Mouse (Mus musculus) MEL (cell line): ENCODE results near the gene Cckar. TPM values are rescaled to one million over a fixed set of nuclear protein-coding genes. Genes with fewer than 3 reads are reported as not detected.

Source experiments
- DNase-seq: peaks from one replicate; pipeline ENCODE4 v3.0.0; 2011; ENCODE audit warnings: low read depth, low spot score
- H3K27ac ChIP-seq: 2 replicates; pipeline ENCODE4 v1.5.1; 2012; ENCODE audit warnings: low read depth, mild to moderate bottlenecking, control low read depth, low read length, moderate library complexity; ENCODE audit not compliant: control insufficient read depth
- H3K27me3 ChIP-seq, 2 experiments: fragments of 150-350 bp in 1 of 2; sonication (generic) in 1 of 2; 2 replicates each; pipeline ENCODE4 v1.6.1; 2012; ENCODE audit warnings: low read length in 2 of 2, mild to moderate bottlenecking in 2 of 2, improper control_type of control experiment in 1 of 2, moderate library complexity in 1 of 2; ENCODE audit not compliant: insufficient read depth in 2 of 2, control insufficient read depth in 1 of 2
- H3K36me3 ChIP-seq, 2 experiments: 2 replicates each; pipeline ENCODE4 v1.6.1; 2012 to 2014; ENCODE audit warnings: low read length in 2 of 2, improper control_type of control experiment in 1 of 2, inconsistent platforms in 1 of 2, mild to moderate bottlenecking in 1 of 2; ENCODE audit not compliant: insufficient read depth in 2 of 2, control insufficient read depth in 1 of 2
- H3K4me1 ChIP-seq, 2 experiments: fragments of 150-350 bp in 1 of 2; sonication (generic) in 1 of 2; 2 replicates each; pipeline ENCODE4 v1.6.1; 2012; ENCODE audit warnings: low read length in 2 of 2, improper control_type of control experiment in 1 of 2, mild to moderate bottlenecking in 1 of 2; ENCODE audit not compliant: insufficient read depth in 2 of 2, control insufficient read depth in 1 of 2
- H3K4me3 ChIP-seq, 2 experiments: fragments of 150-350 bp in 1 of 2; sonication (generic) in 1 of 2; 2 replicates each; pipeline ENCODE4 v1.5.1; 2012; ENCODE audit warnings: low read depth in 2 of 2, low read length in 2 of 2, mild to moderate bottlenecking in 2 of 2, moderate library complexity in 2 of 2, control low read depth in 1 of 2, improper control_type of control experiment in 1 of 2; ENCODE audit not compliant: control insufficient read depth in 1 of 2, insufficient read depth in 1 of 2
- H3K79me2 ChIP-seq: 2 replicates; pipeline ENCODE4 v1.6.1; 2012; ENCODE audit warnings: mild to moderate bottlenecking, low read length, moderate library complexity; ENCODE audit not compliant: control insufficient read depth, poor library complexity, insufficient read depth
- H3K9ac ChIP-seq: 2 replicates; pipeline ENCODE4 v1.6.1; 2012; ENCODE audit warnings: low read depth, mild to moderate bottlenecking, control low read depth, low read length, moderate library complexity; ENCODE audit not compliant: control insufficient read depth, poor library complexity, severe bottlenecking
- H3K9me3 ChIP-seq: fragments of 150-350 bp; sonication (generic); replicated peaks from 2 replicates; pipeline ENCODE4 v1.6.1; 2012; ENCODE audit warnings: mild to moderate bottlenecking, low read length, improper control_type of control experiment, moderate library complexity; ENCODE audit not compliant: insufficient read depth
- BHLHE40 ChIP-seq: IDR thresholded peaks from 2 replicates; pipeline ENCODE4 v1.6.1; 2012; ENCODE audit warnings: low read depth, mild to moderate bottlenecking, inconsistent platforms, low read length, improper control_type of control experiment, borderline replicate concordance
- CHD1 ChIP-seq: IDR thresholded peaks from 2 replicates; pipeline ENCODE4 v1.6.1; 2012; ENCODE audit warnings: low read depth, mild to moderate bottlenecking, inconsistent platforms, low read length, improper control_type of control experiment
- CTCF ChIP-seq, 3 experiments: IDR thresholded peaks in 2 of 3; conservative IDR thresholded peaks in 1 of 3; 2 replicates each; pipeline ENCODE4 v1.5.1; 2011 to 2012; ENCODE audit warnings: low read length in 3 of 3, low read depth in 2 of 3, mild to moderate bottlenecking in 2 of 3, improper control_type of control experiment in 1 of 3, inconsistent platforms in 1 of 3, mixed read lengths in 1 of 3, moderate library complexity in 1 of 3; ENCODE audit not compliant: control insufficient read depth in 1 of 3, insufficient read depth in 1 of 3, poor library complexity in 1 of 3, severe bottlenecking in 1 of 3
- E2F4 ChIP-seq: IDR thresholded peaks from 2 replicates; pipeline ENCODE4 v1.6.1; 2011; ENCODE audit warnings: low read depth, low read length, improper control_type of control experiment, borderline replicate concordance
- ELF1 ChIP-seq: IDR thresholded peaks from 2 replicates; pipeline ENCODE4 v1.6.1; 2014; ENCODE audit warnings: low read depth, mild to moderate bottlenecking, inconsistent platforms, low read length, improper control_type of control experiment, moderate library complexity
- EP300 ChIP-seq, 2 experiments: IDR thresholded peaks; 2 replicates each; pipeline ENCODE4 v1.6.1; 2011; ENCODE audit warnings: improper control_type of control experiment in 2 of 2, low read length in 2 of 2, low read depth in 1 of 2, mild to moderate bottlenecking in 1 of 2
- ETS1 ChIP-seq: IDR thresholded peaks from 2 replicates; pipeline ENCODE4 v1.6.1; 2012; ENCODE audit warnings: low read depth, mild to moderate bottlenecking, inconsistent platforms, low read length, improper control_type of control experiment, moderate library complexity
- GABPA ChIP-seq: IDR thresholded peaks from 2 replicates; pipeline ENCODE4 v1.6.1; 2012; ENCODE audit warnings: low read depth, mild to moderate bottlenecking, inconsistent platforms, low read length, improper control_type of control experiment, moderate library complexity
- HCFC1 ChIP-seq: IDR thresholded peaks from 2 replicates; pipeline ENCODE4 v1.6.1; 2012; ENCODE audit warnings: low read depth, mild to moderate bottlenecking, inconsistent platforms, low read length, improper control_type of control experiment, moderate library complexity
- JUND ChIP-seq: IDR thresholded peaks from 2 replicates; pipeline ENCODE4 v1.6.1; 2011; ENCODE audit warnings: low read depth, mild to moderate bottlenecking, improper control_type of control experiment, low read length
- KAT2A ChIP-seq: conservative IDR thresholded peaks from 2 replicates; pipeline ENCODE4 v1.6.1; 2012; ENCODE audit warnings: low read depth, low read length, improper control_type of control experiment, inconsistent platforms
- MAFK ChIP-seq: IDR thresholded peaks from 2 replicates; pipeline ENCODE4 v1.6.1; 2011; ENCODE audit warnings: low read depth, mild to moderate bottlenecking, low read length, improper control_type of control experiment, borderline replicate concordance
- MAX ChIP-seq: IDR thresholded peaks from 2 replicates; pipeline ENCODE4 v1.6.1; 2011; ENCODE audit warnings: low read length, improper control_type of control experiment
- MAZ ChIP-seq: IDR thresholded peaks from 2 replicates; pipeline ENCODE4 v1.6.1; 2012; ENCODE audit warnings: low read depth, mild to moderate bottlenecking, inconsistent platforms, low read length, improper control_type of control experiment
- MXI1 ChIP-seq: IDR thresholded peaks from 2 replicates; pipeline ENCODE4 v1.6.1; 2011; ENCODE audit warnings: mild to moderate bottlenecking, low read depth, low read length, improper control_type of control experiment
- MYB ChIP-seq: IDR thresholded peaks from 2 replicates; pipeline ENCODE4 v1.6.1; 2011; ENCODE audit warnings: mild to moderate bottlenecking, low read depth, low read length, improper control_type of control experiment
- NELFE ChIP-seq: IDR thresholded peaks from 2 replicates; pipeline ENCODE4 v1.6.1; 2011; ENCODE audit warnings: low read depth, low read length, improper control_type of control experiment
- NRF1 ChIP-seq: IDR thresholded peaks from 2 replicates; pipeline ENCODE4 v1.6.1; 2014; ENCODE audit warnings: low read depth, mild to moderate bottlenecking, inconsistent platforms, low read length, improper control_type of control experiment, moderate library complexity; ENCODE audit not compliant: poor library complexity, insufficient read depth, severe bottlenecking
- POLR2A ChIP-seq, 2 experiments: IDR thresholded peaks; 2 replicates each; pipeline ENCODE4 v1.6.1; 2011 to 2012; ENCODE audit warnings: low read length in 2 of 2, mild to moderate bottlenecking in 2 of 2, control low read depth in 1 of 2, improper control_type of control experiment in 1 of 2, low read depth in 1 of 2, moderate library complexity in 1 of 2; ENCODE audit not compliant: control insufficient read depth in 1 of 2, insufficient read depth in 1 of 2, poor library complexity in 1 of 2
- POLR2AphosphoS2 ChIP-seq: IDR thresholded peaks from 2 replicates; pipeline ENCODE4 v1.6.1; 2011; ENCODE audit warnings: low read length, improper control_type of control experiment
- RAD21 ChIP-seq: IDR thresholded peaks from 2 replicates; pipeline ENCODE4 v1.6.1; 2011; ENCODE audit warnings: mild to moderate bottlenecking, low read depth, low read length, improper control_type of control experiment
- SIN3A ChIP-seq: IDR thresholded peaks from 2 replicates; pipeline ENCODE4 v1.6.1; 2012; ENCODE audit warnings: low read length, improper control_type of control experiment, inconsistent platforms
- SMC3 ChIP-seq: IDR thresholded peaks from 2 replicates; pipeline ENCODE4 v1.6.1; 2011; ENCODE audit warnings: low read depth, low read length, improper control_type of control experiment
- TAL1 ChIP-seq: IDR thresholded peaks from 2 replicates; pipeline ENCODE4 v1.6.1; 2012; ENCODE audit warnings: mild to moderate bottlenecking, inconsistent platforms, low read length, moderate library complexity, mixed read lengths
- TBP ChIP-seq: IDR thresholded peaks from 2 replicates; pipeline ENCODE4 v1.8.0; 2011; ENCODE audit warnings: low read depth, low read length, improper control_type of control experiment
- UBTF ChIP-seq: IDR thresholded peaks from 2 replicates; pipeline ENCODE4 v1.6.1; 2012; ENCODE audit warnings: low read depth, mild to moderate bottlenecking, inconsistent platforms, low read length, improper control_type of control experiment, moderate library complexity, borderline replicate concordance; ENCODE audit not compliant: insufficient read depth
- ZC3H11A ChIP-seq: IDR thresholded peaks from 2 replicates; pipeline ENCODE4 v1.6.1; 2012; ENCODE audit warnings: low read depth, mild to moderate bottlenecking, inconsistent platforms, low read length, improper control_type of control experiment
- ZKSCAN1 ChIP-seq: IDR thresholded peaks from 2 replicates; pipeline ENCODE4 v1.6.1; 2012; ENCODE audit warnings: low read depth, mild to moderate bottlenecking, inconsistent platforms, low read length, improper control_type of control experiment, moderate library complexity
- ZNF384 ChIP-seq: IDR thresholded peaks from 2 replicates; pipeline ENCODE4 v1.6.1; 2012; ENCODE audit warnings: low read depth, mild to moderate bottlenecking, inconsistent platforms, low read length, improper control_type of control experiment
- polyA plus RNA-seq, 2 experiments: library from polyadenylated mRNA; stranded (reverse) in 1 of 2; unstranded in 1 of 2; fragments of >175 nt in 1 of 2; fragments of >200 nt in 1 of 2; gene quantifications; 2 replicates each; pipeline versions ENCODE4 v1.2.1 to v1.2.4; 2012; ENCODE audit warnings: low replicate concordance in 2 of 2, low read depth in 1 of 2; ENCODE audit not compliant: insufficient read length in 2 of 2, insufficient read depth in 1 of 2, missing spikeins in 1 of 2
- total RNA-seq: library from RNA; depleted of rRNA; stranded (reverse); fragments of 300-350 nt; gene quantifications from 2 replicates; pipeline ENCODE4 v1.2.3, GENCODE M21; 2012

Cckar gene
- total and polyA plus RNA-seq, 3 experiments = not detected

GRCm38 (mm10) chr5:53672352-53672751 lies 35.2 kb downstream of the Cckar start:
- no peak for TF ChIP-seq E2F4
- no peak for TF ChIP-seq MXI1
- TF ChIP-seq TBP = no peak
- no peak for TF ChIP-seq MYB
- no peak for TF ChIP-seq JUND
- peak; percentile 30 to 51 (median 50); a peak in 5 of 6 replicates for TF ChIP-seq CTCF (IDR thresholded peaks at IDR 0.05 in 2 of 3, conservative IDR thresholded peaks at IDR 0.05 in 1 of 3; ENCODE audit: control insufficient read depth in 1 of 3, insufficient read depth in 1 of 3, low read depth in 2 of 3, low read length in 3 of 3, poor library complexity in 1 of 3, severe bottlenecking in 1 of 3)
- TF ChIP-seq EP300 (IDR thresholded peaks at IDR 0.05; ENCODE audit: low read depth in 1 of 2, low read length in 2 of 2) = no peak
- no peak for TF ChIP-seq ZKSCAN1
- TF ChIP-seq RAD21 = peak; percentile 48
- TF ChIP-seq ELF1 = no peak
- TF ChIP-seq MAFK = no peak
- TF ChIP-seq ETS1 = no peak
- no peak for TF ChIP-seq NRF1
- no peak for TF ChIP-seq GABPA
- TF ChIP-seq UBTF = no peak
- TF ChIP-seq CHD1 = no peak
- TF ChIP-seq HCFC1 = no peak
- TF ChIP-seq SIN3A = no peak
- no peak for TF ChIP-seq MAZ
- TF ChIP-seq KAT2A = no peak
- no peak for TF ChIP-seq POLR2A (IDR thresholded peaks at IDR 0.05; ENCODE audit: control insufficient read depth in 1 of 2, insufficient read depth in 1 of 2, low read depth in 1 of 2, low read length in 2 of 2, poor library complexity in 1 of 2)
- TF ChIP-seq BHLHE40 = no peak
- peak; percentile 55 for TF ChIP-seq SMC3
- no peak for TF ChIP-seq ZNF384
- TF ChIP-seq POLR2AphosphoS2 = no peak
- no peak for TF ChIP-seq TAL1
- peak; percentile 39; the same call in 1 of the 2 replicates for TF ChIP-seq ZC3H11A
- no peak for TF ChIP-seq MAX
- no peak for TF ChIP-seq NELFE
- Histone ChIP-seq H3K36me3 (no peaks in the 10 kb centered on the region), H3K27me3 (no peaks in the 10 kb centered on the region), H3K27ac (no peak overlapping the region), H3K79me2 (no peaks in the 10 kb centered on the region), H3K9ac (no peak overlapping the region), H3K4me1 (no peaks in the 10 kb centered on the region), H3K9me3 (no peaks in the 10 kb centered on the region), H3K4me3 (no peak overlapping the region)
- DNase-seq = peak; percentile 28
